Mouse (Mus musculus) left cerebral cortex, postnatal 4 days (tissue): ENCODE results near the gene Crygf. TPM values are rescaled to one million over a fixed set of nuclear protein-coding genes. Genes with fewer than 3 reads are reported as not detected.
"Not testable (repeated sequence)": the region's sequence is repeated elsewhere in the genome, so short reads cannot be mapped to it uniquely, and the experiment has no call there.

ENCODE experiments used
- DNase-seq: peaks from one replicate; pipeline ENCODE4 v3.0.0-alpha.2; 2022
- intact Hi-C: fragments of 180-260 bp; cut with DNase I; formaldehyde crosslinking; loops from one replicate; pipeline ENCODE4 v1.15.1; 2025
- total RNA-seq, 2 experiments: library from RNA; stranded (reverse); gene quantifications; 2 replicates each; pipeline ENCODE4 v1.2.3; 2021

The Crygf gene
- total RNA-seq = not detected

GRCm38 (mm10) chr1:65926294-65926693, at the start of gene Crygf:
Gene Crygf (plus strand): TSS chr1:65926520.
- no peak for DNase-seq
- intact Hi-C loops = no loop called here

DNA sequence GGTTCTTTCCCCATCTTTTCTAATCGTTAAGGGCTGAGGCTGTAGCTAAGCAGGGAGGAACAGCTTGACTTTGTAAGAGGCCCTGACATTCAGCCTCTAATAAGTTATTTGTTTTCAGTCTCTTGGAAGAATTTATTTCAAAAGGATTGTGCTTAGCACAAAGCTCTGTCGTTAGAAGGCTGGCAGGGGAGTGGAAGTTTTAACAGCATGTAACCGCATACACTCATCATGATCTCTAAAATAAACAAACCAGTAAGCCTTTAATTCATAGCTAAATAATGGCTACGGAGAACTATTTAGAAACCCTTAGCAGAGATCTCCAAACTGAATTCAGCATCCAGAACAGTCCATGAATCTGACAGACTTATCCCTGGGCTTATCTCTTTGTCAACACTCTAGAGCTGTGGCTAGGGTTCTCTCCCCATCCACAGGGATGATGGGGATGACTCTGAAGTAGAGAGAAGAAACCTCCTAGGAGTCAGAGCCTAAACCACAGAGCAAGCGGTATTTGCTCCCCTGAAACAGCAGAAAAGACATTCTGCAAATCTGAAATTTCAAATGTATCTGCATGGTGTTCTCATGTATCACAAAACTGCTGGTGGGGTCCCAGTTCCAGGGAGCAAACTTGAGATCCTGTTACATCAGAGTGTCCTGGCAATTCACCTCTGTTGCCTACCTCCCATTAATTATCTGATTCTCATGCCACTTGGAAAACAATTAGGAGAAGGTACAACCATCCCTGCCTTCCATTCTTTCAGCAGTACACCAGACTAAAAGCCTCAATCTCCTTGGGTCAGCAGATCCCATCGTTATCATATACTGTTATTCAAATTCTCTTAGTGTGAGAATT, 734 bp upstream of the Crygf start:
- no peak for DNase-seq
- intact Hi-C loops = no loop called here

- DNase-seq = not testable (repeated sequence)
Measured at GRCm38 (mm10) chr1:65926696-65927095, 376 bp downstream of the Crygf start.

GRCm38 (mm10) chr1:65930055-65930454, 3.7 kb downstream of the Crygf start:
- DNase-seq = no peak
- intact Hi-C loops = no loop called here

More at GRCm38 (mm10) chr1:65926696-65927095, 376 bp downstream of the Crygf start:
- intact Hi-C loops = not testable (repeated sequence)

DNA sequence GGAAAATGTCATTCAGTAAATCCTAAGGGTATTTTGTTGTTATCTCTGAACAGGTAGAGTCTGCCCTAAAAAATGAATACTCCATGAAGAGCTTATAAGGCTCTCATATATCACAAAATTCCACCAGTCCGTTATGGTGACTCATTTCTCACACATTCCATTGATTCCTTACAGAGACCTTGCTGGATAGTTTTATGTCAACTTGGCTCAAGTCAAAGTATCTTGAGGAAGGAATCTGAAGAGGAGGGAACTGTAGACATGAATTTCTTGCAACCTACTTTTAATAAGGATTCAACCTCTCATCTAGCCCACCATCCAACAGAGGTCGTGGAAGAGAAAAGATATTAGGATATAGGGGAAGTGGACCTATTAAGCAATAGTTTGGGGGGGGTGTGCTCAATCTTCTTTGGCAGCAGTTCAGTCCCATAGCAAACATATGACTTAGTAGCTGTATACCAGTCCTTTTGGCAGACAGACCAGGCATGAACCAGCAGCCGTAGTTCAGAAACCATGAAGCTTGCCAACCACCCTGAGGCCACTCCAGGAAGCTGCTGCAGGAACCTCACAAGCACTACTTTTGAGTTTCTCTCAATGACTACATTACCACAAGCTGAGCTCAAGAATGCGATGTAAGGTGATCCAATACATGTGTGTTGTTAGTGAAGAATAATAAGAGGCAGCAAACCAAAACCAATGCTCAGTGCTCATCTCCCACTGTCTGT, 5.9 kb downstream of the Crygf start:
- intact Hi-C loops = no loop called here
- DNase-seq = no peak

Other genes with a start within 250 kb of the Crygf start
- 1,000 to 10,000 TPM; 1,425 to 1,439 TPM for gene Map2, start 248.8 kb downstream of the Crygf start, total RNA-seq